Mouse (Mus musculus): ENCODE measurements around the gene Sf1. TPM values are rescaled to one million over a fixed set of nuclear protein-coding genes. Genes with fewer than 3 reads are reported as not detected.
A peak's percentile ranks its signal among the peaks of the same experiment; 100 is the strongest.

Gene Sf1
- polyA plus RNA-seq, 1 experiment: 220 TPM

- no peak for TF ChIP-seq POLR2A (IDR thresholded peaks at IDR 0.05; ENCODE audit: borderline replicate concordance, extremely low read depth, insufficient read depth, insufficient read length, poor library complexity, severe bottlenecking)
- no peak for TF ChIP-seq CTCF (IDR thresholded peaks at IDR 0.05; ENCODE audit: borderline replicate concordance, extremely low read depth, insufficient read depth, insufficient read length)
- DNase-seq (ENCODE audit: low read depth): no peak
These were observed 60.8 kb downstream of the Sf1 start for GRCm38 (mm10) chr19:6424137-6424881.

- peak; percentile 86 for DNase-seq (ENCODE audit: low read depth)
- TF ChIP-seq CTCF (IDR thresholded peaks at IDR 0.05; ENCODE audit: borderline replicate concordance, extremely low read depth, insufficient read depth, insufficient read length) (no peak), POLR2A (IDR thresholded peaks at IDR 0.05; ENCODE audit: borderline replicate concordance, extremely low read depth, insufficient read depth, insufficient read length, poor library complexity, severe bottlenecking) (no peak)
These were observed 62.1 kb downstream of the Sf1 start for GRCm38 (mm10) chr19:6425595-6425994.

GRCm38 (mm10) chr19:6426703-6427500 lies 63.4 kb downstream of the Sf1 start:
- TF ChIP-seq CTCF (IDR thresholded peaks at IDR 0.05; ENCODE audit: borderline replicate concordance, extremely low read depth, insufficient read depth, insufficient read length) (no peak), POLR2A (IDR thresholded peaks at IDR 0.05; ENCODE audit: borderline replicate concordance, extremely low read depth, insufficient read depth, insufficient read length, poor library complexity, severe bottlenecking) (no peak)
- peak; percentile 81 for DNase-seq (ENCODE audit: low read depth)

Other genes starting within 250 kb of the Sf1 start
- gene Sac3d1, start 245.0 kb upstream of the Sf1 start, polyA plus RNA-seq (2012; rRNA removed): 47.3 and 66.2 TPM in 2 replicates
- 52.3 and 52.4 TPM in 2 replicates for gene Snx15, start 235.4 kb upstream of the Sf1 start, polyA plus RNA-seq (2012; rRNA removed)
- gene Batf2, start 222.7 kb upstream of the Sf1 start, polyA plus RNA-seq (2012; rRNA removed): 0.05 TPM in 2 replicates
- gene Arl2, start 222.1 kb upstream of the Sf1 start, polyA plus RNA-seq (2012; rRNA removed): 109 and 144 TPM in 2 replicates
- gene Majin, start 179.3 kb upstream of the Sf1 start, polyA plus RNA-seq (2012; rRNA removed): 0.05 TPM in 1 of 2 replicates, not detected in the other
- gene Gpha2, start 137.3 kb upstream of the Sf1 start, polyA plus RNA-seq (2012; rRNA removed): 0.22 TPM in 1 of 2 replicates, not detected in the other
- gene Ppp2r5b, start 127.8 kb upstream of the Sf1 start, polyA plus RNA-seq (2012; rRNA removed): 121 and 133 TPM in 2 replicates
- gene Atg2a, start 122.0 kb upstream of the Sf1 start, polyA plus RNA-seq (2012; rRNA removed): 21.8 and 28.9 TPM in 2 replicates
- gene Ehd1, start 87.0 kb upstream of the Sf1 start, polyA plus RNA-seq (2012; rRNA removed): 200 and 212 TPM in 2 replicates
- 4.4 and 6.5 TPM in 2 replicates for gene Cdc42bpg, start 57.2 kb upstream of the Sf1 start, polyA plus RNA-seq (2012; rRNA removed)
- 105 and 129 TPM in 2 replicates for gene Men1, start 28.7 kb upstream of the Sf1 start, polyA plus RNA-seq (2012; rRNA removed)
- 110 and 154 TPM in 2 replicates for gene Map4k2, start 22.6 kb upstream of the Sf1 start, polyA plus RNA-seq (2012; rRNA removed)
- 2.1 and 2.9 TPM in 2 replicates for gene Pygm, start 20.7 kb downstream of the Sf1 start, polyA plus RNA-seq (2012; rRNA removed)
- 46.0 and 53.1 TPM in 2 replicates for gene Rasgrp2, start 35.6 kb downstream of the Sf1 start, polyA plus RNA-seq (2012; rRNA removed)
- gene Nrxn2, start 55.0 kb downstream of the Sf1 start, polyA plus RNA-seq (2012; rRNA removed): 159 and 311 TPM in 2 replicates
- gene Slc22a12, start 179.3 kb downstream of the Sf1 start, polyA plus RNA-seq (2012; rRNA removed): not detected in 2 replicates